Mouse (Mus musculus) heart, postnatal 14 days (tissue): ENCODE measurements at regions not wholly inside any gene's neighbourhood (a gene's known extent, or its start where the extent isn't known, plus 50 kb on each side); places are given as distances from the start of the nearest gene placed in this dataset.

ENCODE experiments used
- DNase-seq, 2 experiments: peaks; one replicate each; pipeline ENCODE4 v3.0.0; 2021 to 2022
- intact Hi-C: fragments of 180-260 bp; cut with DNase I; formaldehyde crosslinking; loops from one replicate; pipeline ENCODE4 v1.15.1; 2025

DNA sequence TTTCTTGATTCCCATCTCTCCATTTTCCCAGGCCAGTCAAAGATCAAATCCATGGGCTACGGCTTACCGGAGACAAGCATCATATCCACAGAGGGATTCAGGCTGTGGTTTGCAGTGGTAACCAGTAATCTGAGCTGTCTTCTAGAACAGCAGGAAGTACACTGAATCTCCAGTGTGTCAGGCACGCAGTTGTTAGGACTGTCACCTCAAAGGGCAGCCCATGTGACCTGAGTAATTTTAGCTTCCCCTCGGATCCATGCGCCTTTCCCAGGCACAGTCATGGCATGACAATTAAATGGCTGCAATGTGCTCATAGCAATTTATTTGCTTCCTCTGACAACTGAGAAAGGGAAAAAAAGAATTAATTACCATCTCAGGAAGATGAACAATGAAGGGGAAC lies 98.2 kb downstream of the Snx19 start:
- intact Hi-C loops = no loop called here
- DNase-seq = no peak

DNA sequence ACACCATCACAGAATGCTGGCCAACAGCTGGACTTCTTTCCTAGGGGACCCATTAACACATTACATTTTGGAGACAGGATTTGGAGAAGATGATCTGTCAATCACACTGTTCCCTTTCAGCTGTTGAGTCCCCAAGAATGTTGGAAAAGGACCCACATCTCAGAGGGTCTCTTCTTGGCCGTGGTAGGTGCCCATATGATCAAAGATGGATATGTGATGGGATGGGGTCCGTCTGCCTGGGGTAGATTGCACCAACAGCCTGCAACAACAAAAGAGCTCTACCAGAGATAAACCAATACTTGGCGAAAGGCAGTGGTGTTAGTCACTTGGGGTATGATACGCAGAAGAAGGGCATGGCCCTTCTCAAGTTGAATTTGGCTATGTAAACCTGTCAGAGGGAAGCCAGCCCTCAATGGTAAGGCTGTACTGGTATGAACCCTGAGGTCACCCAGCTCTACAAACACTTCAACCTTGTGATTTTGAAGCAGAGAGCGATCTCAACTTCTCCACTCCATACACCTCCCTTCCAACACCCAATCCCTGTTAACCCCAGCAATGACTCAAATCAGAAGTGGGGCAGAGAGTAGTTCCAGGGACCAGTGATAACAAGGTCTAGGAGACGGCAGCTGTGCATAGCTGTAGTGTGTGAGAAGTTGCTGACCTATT lies 97.6 kb downstream of the Snx19 start:
- DNase-seq = no peak
- intact Hi-C loops = no loop called here

DNA sequence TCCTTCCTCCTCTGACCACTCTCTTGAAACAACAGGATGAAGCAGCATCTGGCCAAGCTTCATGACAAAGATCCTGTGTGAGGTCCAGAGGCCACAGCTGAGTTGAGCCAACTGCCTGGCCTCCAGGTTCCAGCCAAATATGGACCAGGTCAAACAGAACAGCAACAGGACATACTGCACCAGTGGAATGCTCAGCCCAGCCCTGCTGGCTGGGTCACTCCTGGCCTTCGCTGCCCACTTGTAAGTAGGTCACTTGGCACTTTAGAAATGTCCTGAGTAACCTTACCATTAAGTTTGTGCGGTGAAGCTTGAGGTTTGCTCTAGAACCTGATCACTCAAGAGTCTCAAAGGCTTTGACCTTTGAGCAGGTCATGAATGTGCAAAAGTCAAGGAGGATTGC lies 96.9 kb downstream of the Snx19 start:
- intact Hi-C loops = no loop called here
- peak; percentile 18 to 33 for DNase-seq

DNA sequence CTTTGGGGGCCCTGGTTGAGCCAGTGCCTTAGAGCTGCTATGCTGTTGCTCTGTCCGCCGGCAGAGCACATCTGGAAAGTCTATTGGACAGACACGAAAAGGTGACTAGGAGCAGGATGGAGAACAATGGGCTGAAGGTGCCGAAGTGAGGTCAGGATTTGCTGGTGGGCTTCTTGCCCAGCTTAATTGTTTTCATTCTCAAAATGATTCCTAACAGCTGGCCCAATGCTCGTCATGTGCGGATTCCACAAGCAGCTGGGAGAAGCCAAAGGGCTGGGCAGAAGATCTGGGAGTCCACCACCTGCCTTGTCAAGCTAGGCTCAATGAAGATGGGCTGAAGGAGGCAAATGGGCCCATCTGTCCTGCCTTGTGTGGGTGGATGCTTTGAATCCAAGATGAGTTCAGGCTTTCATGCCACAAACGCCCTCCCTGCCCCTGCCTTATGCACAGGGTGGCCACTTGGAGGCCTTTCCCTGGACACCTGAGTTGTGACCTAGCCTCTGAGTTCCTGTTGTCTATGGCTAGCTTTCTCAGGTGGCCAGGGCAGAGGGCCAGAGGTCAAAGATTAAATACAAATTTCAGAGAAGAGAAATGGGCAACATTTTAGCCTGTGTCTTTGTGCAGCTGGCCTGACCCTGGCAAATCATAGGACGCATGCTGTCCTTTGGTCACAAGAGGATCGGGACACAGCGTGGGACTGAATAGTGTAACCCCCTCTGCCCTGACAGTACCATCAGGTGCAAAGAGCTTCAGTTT lies 95.9 kb downstream of the Snx19 start:
- DNase-seq = peak; percentile 34 to 46
- intact Hi-C loops = no loop called here

DNA sequence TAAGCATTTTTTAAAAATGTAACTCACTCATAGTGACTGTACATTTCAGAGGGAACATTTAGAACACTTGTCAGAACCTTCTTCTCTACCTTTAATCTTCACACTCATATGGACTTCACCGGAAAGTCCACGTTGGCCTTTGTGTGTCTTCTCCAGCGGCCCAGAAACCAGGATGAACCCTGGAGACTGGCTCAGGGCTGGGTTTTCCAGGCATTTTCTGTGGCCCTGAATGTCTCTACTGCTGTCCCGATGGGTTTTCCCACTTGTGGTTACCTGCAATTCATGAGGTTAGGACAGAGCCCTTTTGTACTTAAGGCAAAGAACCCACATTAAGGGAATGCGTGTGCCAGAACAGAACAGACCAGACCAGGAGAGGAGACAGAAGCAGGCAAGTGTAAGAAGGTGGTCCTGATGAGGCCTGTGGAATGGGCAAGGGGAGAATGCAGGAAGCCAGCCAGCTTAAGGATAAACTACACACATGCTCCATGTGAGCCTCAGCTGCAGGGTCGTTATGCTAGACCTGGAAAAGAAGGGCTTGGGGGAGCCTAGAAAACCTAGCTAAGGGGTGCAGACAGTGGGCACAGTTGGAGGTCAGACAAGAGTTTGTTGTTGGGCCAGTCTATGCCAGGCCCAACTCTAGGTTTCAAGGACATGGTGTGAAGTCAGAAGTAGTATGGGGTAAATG lies 94.8 kb downstream of the Snx19 start:
- intact Hi-C loops = no loop called here

DNA sequence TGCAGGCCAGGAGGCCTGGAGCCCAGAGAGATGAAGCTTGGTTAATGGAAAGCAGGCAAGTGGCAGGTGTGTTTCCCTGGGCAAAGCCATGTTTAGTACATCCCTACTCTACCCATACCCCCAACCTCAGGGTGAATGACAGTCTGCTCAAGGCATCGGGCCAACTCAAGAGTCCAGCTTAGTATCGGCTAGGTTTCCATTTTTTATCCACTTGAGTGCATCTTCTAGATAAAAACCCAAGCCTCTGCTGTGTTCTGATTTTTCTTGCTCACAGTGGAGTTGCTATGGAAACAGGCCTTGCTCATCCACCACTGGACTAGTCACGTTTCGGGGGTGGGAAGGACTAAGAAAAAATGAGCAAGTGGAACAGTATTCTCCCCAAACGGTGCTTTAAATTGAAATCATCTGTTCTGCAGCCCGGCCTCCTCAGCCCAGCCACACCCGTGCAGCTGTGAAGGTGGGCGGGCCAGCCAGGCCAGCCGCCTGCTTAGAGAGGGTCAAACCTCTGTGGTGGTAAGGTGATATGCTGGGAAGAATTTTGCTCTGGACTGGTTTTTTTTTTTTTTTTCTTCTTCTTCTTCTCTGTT lies 94.0 kb downstream of the Snx19 start:
- DNase-seq = peak in 1 of 2 experiments; percentile 26
- intact Hi-C loops = no loop called here

More for the DNA sequence above, 94.8 kb downstream of the Snx19 start:
- no peak for DNase-seq

DNA sequence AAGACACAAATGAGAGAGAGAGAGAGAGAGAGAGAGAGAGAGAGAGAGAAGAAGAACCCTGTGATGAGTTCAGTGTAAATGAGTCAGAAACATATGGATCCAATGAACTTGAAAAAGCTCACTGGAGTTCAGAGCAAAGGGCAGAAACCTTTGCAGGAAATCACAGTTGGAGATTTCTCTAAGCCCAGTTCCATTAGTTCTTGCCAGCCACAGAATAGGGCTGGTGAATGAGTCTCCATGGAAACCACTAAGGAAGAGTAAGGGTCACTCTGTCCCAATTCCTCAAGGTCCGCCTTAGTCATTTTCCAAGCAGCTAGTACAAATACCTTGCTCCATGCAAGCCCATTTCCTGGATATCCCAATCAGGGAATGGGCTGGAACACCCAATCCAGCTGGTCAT lies 93.2 kb downstream of the Snx19 start:
- DNase-seq = no peak
- intact Hi-C loops = no loop called here

DNA sequence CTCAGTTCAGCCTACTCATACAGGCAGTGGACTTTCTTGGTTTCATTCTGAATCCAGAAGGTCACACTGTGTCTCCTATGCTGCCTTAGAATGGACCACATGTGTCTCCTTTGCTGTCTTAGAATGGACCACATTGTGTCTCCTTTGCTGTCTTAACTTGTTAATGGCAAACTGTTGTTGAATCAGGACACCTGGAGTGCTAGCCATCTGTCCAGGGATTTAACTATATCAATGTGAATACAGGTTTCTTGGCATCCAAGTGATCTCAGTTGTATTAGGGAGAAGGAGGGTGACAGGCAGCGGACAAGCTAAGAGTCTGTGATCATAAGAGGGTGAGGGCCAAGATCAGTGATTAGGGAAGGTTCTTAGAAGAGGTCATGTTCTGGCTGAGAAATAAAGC lies 92.3 kb downstream of the Snx19 start:
- intact Hi-C loops = no loop called here

More for the DNA sequence above, 92.3 kb downstream of the Snx19 start:
- no peak for DNase-seq
